Mouse (Mus musculus) splenic B cell, adult 2 months (primary cell): Measurements from ENCODE around the gene Arhgap8.
"Not testable (repeated sequence)": the region's sequence is repeated elsewhere in the genome, so short reads cannot be mapped to it uniquely, and the experiment has no call there.

Source experiments
- DNase-seq: peaks from one replicate; pipeline ENCODE4 v3.0.0-alpha.2; 2011; ENCODE audit warnings: low read depth, low spot score
- H3K27me3 ChIP-seq: 2 replicates; pipeline ENCODE4 v1.6.1; 2012; ENCODE audit warnings: mild to moderate bottlenecking, low read length, moderate library complexity, mixed read lengths; ENCODE audit not compliant: control insufficient read depth, poor library complexity, insufficient read depth, severe bottlenecking
- H3K36me3 ChIP-seq: 2 replicates; pipeline ENCODE4 v1.6.1; 2012; ENCODE audit warnings: mild to moderate bottlenecking, low read length, moderate library complexity, mixed read lengths; ENCODE audit not compliant: control insufficient read depth, poor library complexity, insufficient read depth, severe bottlenecking

Gene Arhgap8

GRCm38 (mm10) chr15:84738246-84738645 lies 18.4 kb downstream of the Arhgap8 start:
- no peak for DNase-seq
- H3K27me3 ChIP-seq, result no peaks in the 10 kb centered on the region
- no peaks in the 10 kb centered on the region for H3K36me3 ChIP-seq

DNA sequence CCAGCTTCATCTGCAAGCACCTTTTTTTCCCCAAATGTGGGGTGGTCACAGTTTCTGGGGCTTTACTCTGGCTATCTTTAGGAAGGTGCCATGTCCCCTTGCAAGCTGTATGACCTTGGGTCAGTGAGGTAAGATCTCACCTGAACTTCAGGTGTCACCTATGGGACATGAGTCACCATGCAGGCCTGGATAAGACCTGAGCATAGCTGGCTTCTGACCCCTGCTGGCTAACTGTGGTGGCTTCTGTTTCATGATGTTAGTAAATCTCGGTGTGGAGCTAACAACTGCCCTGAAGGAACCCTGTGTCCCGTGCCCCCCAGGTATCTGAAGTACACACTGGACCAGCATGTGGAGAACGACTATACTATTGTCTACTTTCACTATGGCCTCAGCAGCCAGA lies 21.7 kb downstream of the Arhgap8 start:
- no peaks in the 10 kb centered on the region; the same call in 1 of the 2 replicates for H3K27me3 ChIP-seq
- DNase-seq, result peak; percentile 56
- no peaks in the 10 kb centered on the region for H3K36me3 ChIP-seq

DNA sequence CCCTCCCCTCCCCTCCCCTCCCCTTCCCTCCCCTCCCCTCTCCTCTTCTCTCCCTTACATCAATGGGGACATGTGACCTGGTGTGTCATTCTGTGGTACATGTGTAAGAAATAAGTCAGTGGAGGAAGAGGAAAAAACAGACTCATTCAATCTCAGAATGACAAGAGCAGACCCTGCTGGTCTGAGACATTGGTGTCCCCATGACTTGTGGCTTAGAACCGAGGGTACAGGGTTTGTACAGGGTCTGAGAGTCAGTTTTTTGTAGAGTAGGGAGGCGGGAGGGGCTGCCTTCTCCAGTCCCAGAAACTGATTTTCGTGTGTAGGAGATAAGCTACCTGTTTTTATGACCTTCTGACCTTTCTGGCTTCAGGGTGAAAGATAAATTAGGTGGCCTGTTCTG lies 23.5 kb downstream of the Arhgap8 start:
- no peak for DNase-seq
- no peaks in the 10 kb centered on the region; the same call in 1 of the 2 replicates for H3K27me3 ChIP-seq

GRCm38 (mm10) chr15:84744308-84744707 lies 24.5 kb downstream of the Arhgap8 start:
- Histone ChIP-seq H3K27me3 (no peaks in the 10 kb centered on the region; the same call in 1 of the 2 replicates), H3K36me3 (no peaks in the 10 kb centered on the region)
- DNase-seq, result no peak

More for the DNA sequence above, 23.5 kb downstream of the Arhgap8 start:
- no peaks in the 10 kb centered on the region for H3K36me3 ChIP-seq

DNA sequence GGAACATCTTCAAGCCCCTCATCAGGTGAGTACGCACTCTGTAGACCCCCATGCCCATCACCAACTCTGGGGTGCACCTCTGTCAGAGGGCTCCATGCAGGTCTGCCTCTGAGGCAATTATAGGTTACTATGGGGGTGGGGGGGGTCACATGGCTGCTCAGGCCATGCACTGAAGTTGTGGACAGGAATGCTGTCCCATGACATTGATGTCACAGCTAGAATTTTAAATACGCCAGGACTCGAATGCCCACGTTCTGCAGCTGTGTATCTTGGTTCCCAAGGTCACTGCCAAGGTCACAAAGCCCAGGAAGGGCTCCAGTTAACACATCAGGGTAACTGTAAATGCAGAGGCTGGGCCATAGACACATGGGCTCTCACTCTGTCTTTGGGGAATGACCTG lies 26.0 kb downstream of the Arhgap8 start:
- Histone ChIP-seq H3K36me3 (no peaks in the 10 kb centered on the region), H3K27me3 (no peaks in the 10 kb centered on the region; the same call in 1 of the 2 replicates)
- DNase-seq, result no peak

GRCm38 (mm10) chr15:84754987-84755386 lies 35.1 kb downstream of the Arhgap8 start:
- no peaks in the 10 kb centered on the region for H3K27me3 ChIP-seq
- DNase-seq, result peak; percentile 75

GRCm38 (mm10) chr15:84756426-84756825 lies 36.6 kb downstream of the Arhgap8 start:
- H3K36me3 ChIP-seq, result no peaks in the 10 kb centered on the region
- no peaks in the 10 kb centered on the region for H3K27me3 ChIP-seq
- DNase-seq, result no peak

More at GRCm38 (mm10) chr15:84754987-84755386, 35.1 kb downstream of the Arhgap8 start:
- H3K36me3 ChIP-seq, result no peaks in the 10 kb centered on the region

DNA sequence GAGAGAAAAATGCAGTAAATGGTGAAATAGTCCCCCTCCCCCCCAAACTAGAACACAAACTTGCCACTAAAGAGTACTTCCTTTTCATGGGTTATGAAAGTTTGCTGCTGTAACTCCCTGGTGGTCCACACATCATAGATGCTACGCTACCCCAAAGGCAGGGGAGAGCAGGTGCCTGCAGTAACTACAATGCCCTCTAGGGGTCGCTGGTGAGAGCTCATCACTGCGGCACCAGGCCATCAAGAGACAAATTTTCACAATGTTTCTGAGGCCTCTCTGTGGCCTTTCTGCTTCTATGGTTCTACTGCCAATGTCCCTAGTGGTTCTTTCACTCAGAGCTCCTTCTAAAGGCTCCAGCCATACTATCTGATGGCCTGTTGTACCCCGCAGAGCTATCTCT lies 38.6 kb downstream of the Arhgap8 start:
- Histone ChIP-seq H3K27me3 (no peaks in the 10 kb centered on the region), H3K36me3 (no peaks in the 10 kb centered on the region)
- DNase-seq, result peak; percentile 69

DNA sequence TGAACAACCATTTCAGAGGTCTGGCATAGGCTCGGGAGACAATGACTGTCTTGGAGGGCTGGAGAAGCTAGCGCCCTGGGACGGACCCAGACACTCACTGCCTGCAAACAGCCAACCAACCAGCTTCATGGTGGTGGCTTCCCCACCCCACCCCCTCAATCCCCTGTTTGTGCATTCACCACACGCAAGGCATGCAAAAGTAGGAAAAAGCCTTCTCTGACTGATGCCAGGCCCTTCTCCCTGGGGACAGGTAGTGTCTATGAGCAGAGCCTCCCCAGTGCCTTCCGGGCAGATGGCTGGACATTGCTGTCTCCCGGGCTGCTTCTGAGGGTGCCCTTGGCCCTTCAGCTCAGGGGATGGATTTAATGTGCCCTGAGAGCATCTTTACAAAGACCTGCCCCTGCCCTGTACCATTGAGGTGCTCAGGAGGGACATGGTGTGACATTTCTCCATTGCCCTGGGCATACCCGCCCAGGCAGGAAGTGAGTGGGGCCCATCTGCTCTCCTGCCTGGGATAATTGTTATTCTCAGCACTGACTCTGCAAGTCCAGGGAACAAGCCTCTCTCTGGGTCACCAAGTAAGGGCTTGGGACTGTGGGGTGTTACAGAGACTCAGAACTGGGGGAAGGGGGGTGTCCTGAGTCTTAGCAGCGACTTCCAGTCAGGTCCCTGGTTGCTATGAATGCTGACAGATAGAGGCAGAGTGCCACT lies 43.0 kb downstream of the Arhgap8 start:
- Histone ChIP-seq H3K27me3 (no peaks in the 10 kb centered on the region), H3K36me3 (no peaks in the 10 kb centered on the region)
- no peak for DNase-seq

- H3K36me3 ChIP-seq, result no peaks in the 10 kb centered on the region
- no peak for DNase-seq
- no peaks in the 10 kb centered on the region for H3K27me3 ChIP-seq
These were observed 43.6 kb downstream of the Arhgap8 start for GRCm38 (mm10) chr15:84763423-84763812.

DNA sequence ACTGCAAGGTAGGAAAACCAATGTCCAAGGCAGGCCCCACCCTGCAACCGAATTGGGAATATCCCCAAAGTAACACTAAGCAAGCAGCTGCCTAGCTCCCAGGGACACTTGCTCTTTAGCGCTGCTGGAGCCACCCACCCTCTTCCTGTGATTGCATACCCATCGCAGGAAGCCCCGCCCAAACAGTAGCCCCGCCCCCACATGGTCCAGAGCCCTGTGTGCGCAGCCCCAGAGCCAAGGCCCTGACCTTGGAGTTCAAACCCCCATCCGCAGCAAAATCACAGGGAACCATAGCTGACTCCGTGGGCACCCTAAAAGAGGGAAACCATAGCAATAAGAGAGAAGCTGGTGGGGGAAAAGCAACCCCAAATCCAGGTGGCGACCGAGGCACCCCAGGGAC lies 46.8 kb downstream of the Arhgap8 start:
- no peak for DNase-seq
- Histone ChIP-seq H3K36me3 (no peaks in the 10 kb centered on the region), H3K27me3 (no peaks in the 10 kb centered on the region)

DNA sequence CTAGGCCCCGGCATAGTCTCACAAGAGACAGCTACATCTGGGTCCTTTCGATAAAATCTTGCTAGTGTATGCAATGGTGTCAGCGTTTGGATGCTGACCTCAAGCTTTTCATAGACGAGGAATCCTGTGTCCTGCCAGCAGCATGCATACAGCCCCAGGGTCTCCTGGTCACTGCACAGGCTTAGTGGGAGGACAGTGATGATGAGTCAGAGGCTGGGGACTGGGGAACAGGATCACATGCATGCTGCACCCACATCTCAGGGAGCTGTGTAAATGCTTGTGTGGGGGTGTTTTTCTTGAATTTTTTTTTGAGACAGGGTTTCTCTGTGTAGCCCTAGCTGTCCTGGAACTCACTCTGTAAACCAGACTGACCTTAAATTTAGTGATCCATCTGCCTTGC lies 48.7 kb downstream of the Arhgap8 start:
- not testable (repeated sequence) for DNase-seq, H3K36me3 ChIP-seq, H3K27me3 ChIP-seq

DNA sequence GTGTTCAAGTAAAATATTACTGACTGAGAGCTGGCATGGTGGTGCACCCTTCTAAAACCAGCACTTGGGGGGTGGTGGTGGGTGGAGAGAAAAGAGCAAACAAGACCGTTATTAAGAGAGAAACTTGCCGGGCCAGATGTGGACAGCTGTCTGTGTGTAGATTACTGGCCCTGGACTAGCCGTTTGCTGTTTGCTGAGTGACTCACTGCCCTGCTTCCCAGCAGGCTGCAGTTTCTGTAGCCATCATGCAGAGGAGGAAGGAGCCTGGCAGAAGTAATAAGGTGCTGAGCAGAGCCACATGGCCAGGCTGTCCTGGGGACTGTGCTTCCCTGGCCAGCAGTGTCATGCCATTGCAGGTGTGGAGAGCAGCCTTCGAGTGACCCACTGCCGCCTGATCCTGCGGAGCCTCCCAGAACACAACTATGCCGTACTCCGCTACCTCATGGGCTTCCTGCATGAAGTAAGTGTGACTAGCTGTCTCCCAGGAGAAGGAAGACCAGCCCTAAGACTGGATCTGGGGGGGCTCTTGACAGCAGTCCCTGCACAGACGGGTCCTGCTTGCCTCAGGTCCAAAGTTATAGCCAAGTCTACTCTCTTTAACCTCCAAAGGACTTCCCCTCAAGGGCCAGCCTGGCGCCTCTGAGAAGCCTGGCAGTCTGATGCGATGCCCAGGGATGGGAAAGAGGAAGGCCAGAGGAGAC lies 49.9 kb downstream of the Arhgap8 start:
- DNase-seq, result no peak
- Histone ChIP-seq H3K36me3 (no peaks in the 10 kb centered on the region), H3K27me3 (no peaks in the 10 kb centered on the region)

DNA sequence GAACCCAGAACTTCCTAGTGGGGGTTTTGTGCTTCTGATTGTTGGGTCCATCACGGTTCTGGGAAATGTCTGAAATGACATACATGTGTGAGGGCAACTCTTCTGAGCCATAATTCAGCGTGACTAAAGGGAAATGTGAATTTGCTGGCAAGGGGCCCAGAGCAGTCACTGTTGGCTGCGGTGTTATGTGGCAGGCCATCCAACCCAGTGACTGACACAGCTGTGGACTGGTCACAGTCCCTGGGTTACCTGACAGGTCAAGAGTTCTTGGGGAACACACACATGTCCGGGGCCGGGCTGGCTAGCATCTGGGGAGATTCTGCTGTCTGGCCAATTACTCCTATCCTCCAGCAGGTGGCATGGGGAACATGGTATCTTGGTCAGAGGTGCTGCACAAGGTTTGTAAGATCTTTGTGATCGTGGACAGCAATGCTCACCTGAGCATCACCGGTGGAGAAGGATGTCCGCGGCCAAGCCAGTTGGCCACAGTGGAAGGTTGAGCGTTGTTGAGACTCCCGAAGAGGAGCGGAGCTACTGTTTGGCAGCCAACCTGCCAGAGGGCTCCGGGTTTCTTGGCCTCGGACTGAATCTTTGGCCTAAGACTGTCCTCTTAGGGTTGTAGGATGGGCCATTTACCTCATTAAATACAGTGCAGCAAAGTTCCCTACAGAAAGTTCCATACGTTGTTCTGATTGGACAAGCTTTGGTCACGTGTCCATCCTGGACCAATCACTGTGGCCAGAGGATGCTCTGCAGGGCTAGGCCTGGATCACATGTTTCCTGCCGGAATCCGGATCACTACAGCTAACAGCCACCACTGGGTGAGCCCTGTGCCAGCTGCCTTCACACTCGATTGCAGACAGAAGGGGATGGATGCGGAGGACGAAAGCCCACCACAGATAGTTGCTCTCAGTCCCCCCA lies 52.6 kb downstream of the Arhgap8 start:
- peak; percentile 26 for DNase-seq

More for the DNA sequence above, 52.6 kb downstream of the Arhgap8 start:
- no peaks in the 10 kb centered on the region for H3K27me3 ChIP-seq
- H3K36me3 ChIP-seq, result no peaks in the 10 kb centered on the region
